Mouse (Mus musculus) macrophage (primary cell): ENCODE data around the gene Ppp1r12c. TPM values are rescaled to one million over a fixed set of nuclear protein-coding genes. Genes with fewer than 3 reads are reported as not detected.
A peak's percentile ranks its signal among the peaks of the same experiment; 100 is the strongest.
"Not testable (repeated sequence)": the region's sequence is repeated elsewhere in the genome, so short reads cannot be mapped to it uniquely, and the experiment has no call there.

Experiments used
- H3K27ac ChIP-seq: fragments of 350-480 bp; formaldehyde crosslinking; 2 replicates; pipeline ENCODE4 v1.9.0; 2021
- H3K36me3 ChIP-seq: fragments of 350-480 bp; formaldehyde crosslinking; 2 replicates; pipeline ENCODE4 v1.9.0; 2021; ENCODE audit errors: inconsistent target
- H3K4me3 ChIP-seq: fragments of 350-480 bp; formaldehyde crosslinking; 2 replicates; pipeline ENCODE4 v1.9.0; 2021; ENCODE audit errors: inconsistent target
- H3K79me2 ChIP-seq: fragments of 350-480 bp; formaldehyde crosslinking; 2 replicates; pipeline ENCODE4 v1.9.0; 2021; ENCODE audit errors: inconsistent target
- WGBS: methylation state at CpG from one replicate; pipeline ENCODE4 v1.1.7; 2026; ENCODE audit warnings: inconsistent platforms; ENCODE audit not compliant: missing documents; 5-methylcytosine and 5-hydroxymethylcytosine counted together
- polyA plus RNA-seq: library from polyadenylated mRNA; stranded (reverse); fragments of 250-400 nt; gene quantifications from 3 replicates; pipeline ENCODE4 v1.2.4, GENCODE M21; 2018; ENCODE audit warnings: inconsistent platforms

Ppp1r12c gene
- polyA plus RNA-seq, 1 experiment from 2014 or later = 102 TPM

DNA sequence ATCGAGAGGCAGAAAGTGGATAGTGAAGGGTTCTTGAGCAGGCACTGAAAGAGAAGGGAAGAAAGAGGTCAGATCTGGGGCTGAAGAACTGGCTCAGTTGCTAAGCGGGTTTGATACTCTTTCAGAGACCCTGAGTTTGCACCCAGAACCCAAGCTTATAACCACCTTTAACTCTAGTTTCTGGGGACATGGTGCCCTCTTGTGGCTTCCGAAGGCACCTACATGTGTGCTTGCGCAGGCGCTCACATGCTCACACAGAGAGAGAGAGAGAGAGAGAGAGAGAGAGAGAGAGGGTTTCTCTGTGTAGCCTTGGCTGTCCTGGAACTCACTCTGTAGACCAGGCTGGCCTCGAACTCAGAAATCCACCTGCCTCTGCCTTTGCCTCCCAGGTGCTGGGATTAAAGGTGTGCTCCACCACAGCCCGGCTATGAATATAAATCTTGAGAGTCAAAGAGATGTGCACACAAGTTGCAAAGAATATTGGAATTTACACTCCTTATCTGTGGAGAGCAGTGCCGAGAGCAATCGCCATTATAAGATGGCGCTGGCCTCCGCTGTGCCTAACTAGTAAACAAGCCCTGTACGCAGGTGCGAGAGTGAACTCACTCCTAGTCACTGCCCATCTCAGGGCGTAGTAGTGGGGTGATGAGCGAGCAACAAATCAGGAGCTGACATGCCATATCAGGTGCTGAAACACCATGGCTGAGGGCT is 22.9 kb upstream of the Ppp1r12c start, which contains the start of gene Tnni3:
Tnni3 (minus strand) TSS at position 18 of the 711 bp plus-strand sequence.
- H3K27ac ChIP-seq, H3K36me3 ChIP-seq, H3K79me2 ChIP-seq, H3K4me3 ChIP-seq: not testable (repeated sequence)
- WGBS = 55% methylated on average over 10 of the region's 15 CpGs

DNA sequence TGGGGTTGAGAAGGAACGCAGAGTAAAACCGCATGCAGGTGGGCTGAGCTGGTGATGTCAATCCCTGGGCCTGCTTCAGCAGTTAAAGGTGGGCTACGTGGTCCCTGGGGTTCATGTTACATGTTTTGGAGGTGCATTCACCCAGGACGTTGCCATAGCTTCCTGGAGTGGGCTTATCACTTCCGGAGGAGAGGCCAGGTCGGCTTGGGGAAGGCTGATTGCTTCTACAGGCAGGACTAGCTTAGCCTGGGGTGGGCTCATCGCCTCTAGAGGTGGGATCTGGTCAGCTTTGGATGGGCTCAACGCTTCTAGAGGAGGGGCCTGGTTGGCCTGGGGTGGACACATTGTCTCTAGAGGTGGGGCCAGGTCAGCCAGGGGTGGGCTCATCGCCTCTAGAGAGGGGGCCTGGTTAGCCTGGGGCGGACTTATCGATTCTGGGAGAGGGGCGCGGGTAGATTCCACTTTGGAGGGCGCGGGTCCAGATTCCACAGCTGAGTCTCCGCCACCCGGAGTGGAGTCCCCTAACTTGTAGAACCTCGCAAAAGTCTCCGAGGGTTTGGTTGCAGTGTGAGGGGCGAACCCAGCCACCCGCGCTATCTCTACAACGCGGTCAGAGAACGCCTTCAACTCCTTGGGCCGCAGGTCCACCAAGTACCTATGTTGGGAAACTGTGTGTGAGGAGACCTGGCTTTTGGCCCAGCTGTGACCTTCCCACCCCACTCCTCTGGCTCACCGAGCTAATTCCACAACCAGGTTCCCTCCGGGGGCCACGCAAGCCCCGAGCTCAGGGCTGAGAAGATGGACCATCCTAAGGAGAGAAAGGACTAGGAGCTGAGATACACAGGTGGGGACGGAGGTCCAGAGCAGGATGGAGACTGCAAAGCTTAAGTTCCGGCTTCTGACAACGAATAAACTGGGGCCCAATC is 22.0 kb upstream of the Ppp1r12c start:
- no peaks in the 10 kb centered on the region for H3K79me2 ChIP-seq
- no peak overlapping the region for H3K27ac ChIP-seq
- no peaks in the 10 kb centered on the region for H3K36me3 ChIP-seq
- no peak overlapping the region for H3K4me3 ChIP-seq
- 88% methylated on average over 32 of the region's 33 CpGs for WGBS

DNA sequence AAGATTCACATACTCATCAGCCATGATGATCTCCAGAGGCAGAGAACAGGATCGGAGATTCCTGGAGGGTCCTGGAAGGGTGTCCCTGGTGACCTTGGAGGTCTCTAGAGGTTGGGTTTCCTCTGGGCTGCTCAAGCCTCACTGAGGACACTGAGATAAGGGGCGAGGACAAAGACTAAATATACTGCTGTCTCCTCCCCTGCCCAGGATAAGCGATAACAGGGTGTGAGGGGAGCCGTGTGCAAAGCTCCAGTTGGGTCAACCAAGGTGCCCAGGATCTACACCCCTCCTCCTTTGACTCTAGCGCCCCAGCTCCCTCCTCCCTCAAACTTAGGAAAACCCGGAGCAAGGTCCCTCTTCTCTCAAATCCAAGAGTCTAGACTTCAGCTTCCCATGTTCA is 20.8 kb upstream of the Ppp1r12c start:
- Histone ChIP-seq H3K27ac (no peak overlapping the region), H3K4me3 (no peak overlapping the region), H3K79me2 (no peaks in the 10 kb centered on the region), H3K36me3 (no peaks in the 10 kb centered on the region)
- 96% methylated on average over 5 of the region's 6 CpGs for WGBS

DNA sequence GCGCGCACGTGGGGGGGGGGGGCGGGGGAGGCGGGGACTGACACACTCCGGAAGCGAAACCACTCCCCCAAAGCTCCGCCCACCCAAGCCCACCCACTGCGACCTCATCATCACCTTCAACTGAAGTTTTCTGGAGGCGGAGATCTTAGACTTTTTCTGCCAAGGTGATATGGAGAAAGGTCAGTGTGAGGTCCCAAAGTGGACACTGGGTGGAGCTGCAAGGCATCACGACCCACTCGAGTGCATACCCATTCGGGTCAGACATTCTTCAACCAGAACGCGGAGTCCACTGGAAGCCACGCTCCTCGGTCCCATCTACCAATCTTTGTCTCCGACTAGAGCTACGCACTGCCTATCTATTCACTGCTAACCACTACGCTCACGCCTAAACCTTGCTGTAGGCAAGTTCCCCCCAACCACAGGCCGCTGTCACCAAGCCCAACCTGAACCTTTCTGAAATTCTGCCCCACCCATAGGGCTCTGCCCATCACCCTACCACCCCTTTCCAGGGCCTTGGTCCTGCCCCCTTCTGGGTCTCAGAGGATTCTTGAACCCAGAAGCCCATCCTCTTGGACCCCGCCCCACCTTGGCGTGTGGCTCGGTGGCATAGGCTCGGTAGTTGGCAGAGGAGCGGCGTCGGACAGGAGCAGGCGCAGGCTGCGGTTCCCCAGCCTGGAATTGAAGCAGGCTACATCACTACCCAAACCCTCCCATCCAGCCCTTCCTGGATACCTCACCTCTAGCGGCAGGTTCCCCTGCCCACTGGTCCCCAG is 19.9 kb upstream of the Ppp1r12c start:
- Histone ChIP-seq H3K79me2 (no peaks in the 10 kb centered on the region), H3K36me3 (no peaks in the 10 kb centered on the region), H3K4me3 (no peak overlapping the region), H3K27ac (no peak overlapping the region)
- WGBS = 55% methylated on average over 29 of the region's 32 CpGs

DNA sequence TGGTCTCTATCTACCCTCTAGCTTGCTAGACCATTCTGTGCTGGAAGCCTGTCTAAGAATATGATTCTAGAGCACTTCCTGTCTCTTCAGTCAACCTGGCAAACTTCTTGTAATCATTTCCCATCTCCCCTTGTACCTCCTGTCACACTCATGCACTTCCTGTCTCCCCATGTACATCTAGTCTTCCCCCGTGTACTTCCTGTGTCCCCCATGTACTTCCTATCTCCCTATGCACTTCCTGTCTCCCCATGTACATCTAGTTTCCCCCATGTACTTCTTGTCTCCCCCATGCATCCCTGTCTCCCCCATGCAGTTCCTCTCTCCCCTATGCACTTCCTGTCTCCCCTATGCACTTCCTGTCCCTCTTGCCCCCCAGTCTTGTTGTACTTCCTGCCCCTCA is 17.0 kb upstream of the Ppp1r12c start:
- H3K27ac ChIP-seq = no peak overlapping the region
- H3K36me3 ChIP-seq = no peaks in the 10 kb centered on the region
- 13% methylated on average over 1 of the region's 1 CpGs for WGBS
- no peaks in the 10 kb centered on the region for H3K79me2 ChIP-seq
- no peak overlapping the region for H3K4me3 ChIP-seq

DNA sequence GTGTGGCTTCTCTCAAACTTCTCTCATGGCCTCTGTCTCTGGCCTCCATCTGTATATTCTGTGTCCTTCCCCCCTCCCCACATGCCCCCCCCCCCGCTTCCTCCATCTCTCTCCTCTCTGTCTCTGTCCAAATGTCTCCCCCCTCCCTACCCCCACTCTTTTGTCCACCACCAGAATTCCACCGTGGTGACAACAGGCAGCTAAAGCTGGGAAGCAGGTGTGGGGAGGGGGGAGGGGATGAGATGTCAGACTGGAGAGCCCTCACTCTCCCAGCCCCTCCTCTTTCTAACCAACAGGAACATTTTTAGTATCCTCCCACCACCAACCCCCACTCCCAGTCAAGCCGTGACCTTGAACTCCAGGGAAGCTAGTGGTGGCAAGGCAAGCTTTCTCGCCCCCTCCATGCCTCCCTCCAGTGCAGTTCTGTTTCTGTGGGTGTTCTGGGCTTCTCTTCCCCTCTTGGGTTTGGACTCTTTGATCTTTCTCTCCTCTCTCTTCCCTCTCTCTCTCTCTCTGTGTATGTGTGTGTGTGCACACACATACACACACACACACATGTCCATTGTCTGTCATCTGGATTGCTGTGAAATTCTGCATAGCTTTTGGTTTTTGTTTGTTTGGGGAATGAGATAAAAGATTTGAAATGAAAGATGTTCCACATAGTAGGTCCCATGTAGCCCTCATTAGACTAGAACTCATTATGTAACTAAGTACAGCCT is 15.0 kb upstream of the Ppp1r12c start, which contains the start of gene Tnnt1:
Tnnt1 (minus strand) TSS at position 51 of the 719 bp plus-strand sequence.
- Histone ChIP-seq H3K36me3 (no peaks in the 10 kb centered on the region), H3K4me3 (no peak within 1 kb of the TSS), H3K79me2 (no peaks in the 10 kb centered on the region), H3K27ac (no peak within 1 kb of the TSS)
- WGBS = 74% methylated on average over 2 of the region's 4 CpGs

DNA sequence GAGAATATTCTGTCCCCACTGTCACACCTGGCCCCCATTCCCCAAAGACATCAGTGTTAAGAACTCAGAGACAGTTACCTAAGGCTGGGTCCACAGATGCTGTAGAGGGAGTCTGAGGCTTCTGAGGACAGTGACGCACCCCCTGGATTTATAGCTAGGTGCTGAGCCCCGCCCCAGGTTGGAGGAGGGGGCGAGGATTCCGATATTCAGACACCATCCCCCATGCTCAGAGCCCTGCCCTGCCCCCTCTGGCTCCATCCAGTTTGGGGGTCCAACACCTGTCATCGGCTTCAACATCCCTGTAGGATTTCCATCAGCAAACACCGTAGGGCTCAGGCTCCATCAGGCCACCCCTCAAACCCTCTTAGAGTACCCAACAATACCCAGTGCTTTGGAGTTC is 14.4 kb upstream of the Ppp1r12c start:
- Histone ChIP-seq H3K79me2 (no peaks in the 10 kb centered on the region), H3K36me3 (no peaks in the 10 kb centered on the region), H3K4me3 (no peak overlapping the region), H3K27ac (no peak overlapping the region)
- 92% methylated on average over 6 of the region's 6 CpGs for WGBS

DNA sequence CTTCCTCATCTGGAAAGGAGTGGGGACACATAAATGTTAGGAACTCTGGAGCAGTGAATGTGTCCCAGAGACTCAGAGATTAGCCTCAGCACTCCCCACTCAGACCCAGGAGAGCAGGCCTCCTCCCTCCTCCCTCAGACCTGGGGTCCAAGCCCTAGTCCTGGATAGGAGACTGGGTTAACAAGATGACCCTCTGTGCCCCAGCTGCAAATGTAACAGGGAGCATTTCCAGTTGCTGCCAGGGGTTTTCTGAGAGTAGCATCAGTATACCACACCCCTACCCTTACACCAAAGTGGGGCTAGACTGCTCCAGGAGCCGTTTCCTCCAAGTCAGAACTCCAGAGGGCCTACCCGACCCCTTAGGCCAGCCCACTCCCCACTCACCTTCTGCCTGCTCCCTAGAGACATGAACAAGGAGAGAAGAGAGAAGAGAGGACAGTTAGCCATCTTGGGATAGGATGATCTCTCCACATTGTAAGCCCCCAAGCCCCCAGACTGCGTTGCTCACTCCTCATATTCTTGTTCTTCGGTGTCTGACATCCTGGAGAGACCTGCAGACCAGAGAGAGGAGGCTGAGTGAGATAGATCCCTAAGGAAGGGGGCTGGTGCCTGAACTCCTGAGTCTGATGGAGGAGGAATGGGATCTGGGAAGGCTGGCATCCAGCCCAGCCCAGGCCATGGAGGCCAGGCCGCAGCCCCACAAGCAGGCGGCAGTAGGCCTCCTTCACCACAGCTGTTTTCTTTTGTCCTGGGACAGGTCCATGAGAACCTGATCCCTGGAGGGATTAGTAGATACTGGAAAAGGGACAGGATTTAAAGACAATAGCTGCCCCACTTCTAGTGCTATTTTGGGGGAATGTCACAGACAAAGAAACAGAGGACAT is 12.6 kb upstream of the Ppp1r12c start:
- no peak overlapping the region for H3K4me3 ChIP-seq
- no peak overlapping the region for H3K27ac ChIP-seq
- WGBS = 93% methylated on average over 6 of the region's 6 CpGs
- H3K36me3 ChIP-seq = no peaks in the 10 kb centered on the region
- H3K79me2 ChIP-seq = no peaks in the 10 kb centered on the region

DNA sequence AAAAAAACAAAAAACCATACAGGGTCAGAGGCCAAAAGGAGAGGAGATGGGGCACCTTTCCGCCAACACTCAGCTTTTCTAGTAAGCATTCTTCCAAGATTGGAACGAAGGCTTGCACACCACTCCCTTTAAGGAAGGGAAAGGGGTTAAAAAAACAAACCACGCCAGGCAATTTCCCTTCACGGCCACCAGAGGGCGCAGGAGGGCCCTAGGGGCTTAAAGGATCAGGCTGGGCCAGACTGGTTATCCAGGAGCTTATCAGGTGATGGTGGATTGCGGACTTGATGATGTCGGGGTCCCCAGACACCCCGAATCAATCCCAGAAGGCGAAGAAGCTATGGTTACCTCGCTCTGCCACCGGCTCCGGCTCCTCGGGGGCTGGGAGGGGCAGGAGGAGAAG is 11.8 kb upstream of the Ppp1r12c start:
- H3K4me3 ChIP-seq = no peak overlapping the region
- H3K27ac ChIP-seq = no peak overlapping the region
- H3K79me2 ChIP-seq = no peaks in the 10 kb centered on the region
- H3K36me3 ChIP-seq = no peaks in the 10 kb centered on the region
- WGBS = 38% methylated on average over 13 of the region's 13 CpGs

DNA sequence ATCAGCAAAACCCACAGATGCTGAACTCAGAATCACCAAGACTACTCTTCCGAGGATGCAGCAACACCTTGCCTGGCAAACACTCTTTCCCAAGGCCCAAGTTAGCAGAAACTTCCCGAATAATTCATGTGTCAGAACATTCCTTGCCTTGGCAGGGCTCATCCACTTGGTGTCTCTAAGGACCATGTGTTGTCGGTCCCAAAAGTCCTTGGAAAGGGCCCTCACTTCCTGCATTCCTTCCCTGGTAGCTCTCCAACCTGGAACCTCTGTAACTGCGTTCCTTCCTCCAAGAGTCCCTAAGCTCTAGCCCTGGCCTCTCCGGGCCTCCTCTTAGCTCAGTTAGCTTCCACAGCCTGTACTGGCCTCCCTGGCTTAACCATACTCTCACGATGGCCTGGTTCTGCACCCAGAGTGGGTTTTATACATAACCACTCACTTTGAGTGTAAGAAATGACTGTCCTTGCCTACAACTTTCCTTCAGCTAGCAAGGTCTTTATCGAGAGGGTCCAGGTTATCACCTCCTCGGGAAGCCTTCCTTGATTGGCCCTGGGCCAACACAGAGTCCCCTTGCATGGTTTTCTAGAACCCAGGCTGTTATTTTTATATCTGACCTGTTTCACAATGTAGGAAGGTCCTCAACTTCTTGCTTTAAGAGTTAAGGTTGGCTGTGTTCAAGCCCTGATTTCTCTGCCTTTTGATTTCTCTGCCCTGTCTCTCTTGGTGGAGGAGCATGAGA is 10.2 kb upstream of the Ppp1r12c start:
- 88% methylated on average over 8 of the region's 8 CpGs for WGBS
- no peak overlapping the region for H3K4me3 ChIP-seq
- H3K27ac ChIP-seq = no peak overlapping the region
- H3K79me2 ChIP-seq = no peaks in the 10 kb centered on the region
- no peaks in the 10 kb centered on the region for H3K36me3 ChIP-seq

DNA sequence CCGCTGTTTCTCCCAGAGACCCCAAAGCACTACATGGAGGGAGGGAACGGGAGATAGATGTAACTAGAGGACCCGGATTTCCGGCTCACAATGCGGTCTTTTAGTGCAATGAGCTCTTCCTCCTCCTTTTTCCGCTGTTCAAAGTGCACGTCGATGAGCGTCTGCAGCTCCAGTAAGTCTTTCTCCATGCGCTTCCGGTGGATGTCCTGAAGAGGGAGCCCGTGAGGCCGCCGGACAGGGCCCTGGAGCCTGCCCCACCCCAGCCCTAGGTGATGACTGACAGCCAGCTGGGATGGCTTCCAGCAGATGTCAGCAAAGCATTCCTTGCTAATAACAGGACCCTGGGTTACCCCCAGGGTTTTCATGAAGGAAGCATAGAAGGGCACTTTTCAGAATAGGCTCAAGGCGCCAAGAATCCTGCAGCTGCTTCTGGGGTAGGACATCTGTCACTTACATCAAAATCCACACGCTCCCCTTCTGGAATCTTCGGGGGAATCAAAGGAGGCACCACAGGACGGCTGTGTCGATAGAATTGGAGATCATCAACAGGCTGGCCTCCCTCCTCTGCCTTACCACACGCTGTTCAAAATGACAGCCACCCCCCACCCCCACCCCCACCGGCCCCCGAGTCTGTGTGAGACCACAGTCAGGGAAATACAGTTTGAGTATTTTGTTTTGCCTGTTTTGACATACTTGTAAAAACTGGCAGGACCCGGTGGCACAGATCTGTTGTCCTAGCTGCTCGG is 8.6 kb upstream of the Ppp1r12c start:
- WGBS = 33% methylated on average over 24 of the region's 24 CpGs
- H3K79me2 ChIP-seq = no peaks in the 10 kb centered on the region
- no peak overlapping the region for H3K4me3 ChIP-seq
- no peaks in the 10 kb centered on the region for H3K36me3 ChIP-seq
- H3K27ac ChIP-seq = 0 out of 2 replicates have a peak overlapping the region, but pooled peaks have one; percentile 8

DNA sequence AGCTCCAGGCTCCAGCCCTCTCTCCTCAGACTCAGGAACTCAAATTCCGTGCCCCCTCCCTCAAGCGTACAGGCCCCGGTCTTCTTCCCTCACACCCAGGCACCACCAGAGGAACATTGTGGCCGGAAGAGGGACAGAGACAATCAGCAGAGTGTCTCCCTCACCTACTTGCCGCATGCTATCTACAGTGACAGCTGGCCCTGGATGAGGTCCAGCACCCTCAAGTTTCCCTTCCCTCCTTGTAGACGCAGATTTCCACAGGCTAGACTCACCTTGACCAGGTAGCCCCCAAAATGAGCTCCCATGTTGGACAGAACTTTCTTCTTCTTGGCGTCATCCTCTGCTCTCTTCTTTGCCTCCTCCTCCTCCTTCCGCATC is 7.2 kb upstream of the Ppp1r12c start:
- WGBS = 74% methylated on average over 6 of the region's 8 CpGs
- Histone ChIP-seq H3K27ac (no peak overlapping the region), H3K4me3 (no peak overlapping the region), H3K36me3 (no peaks in the 10 kb centered on the region), H3K79me2 (no peaks in the 10 kb centered on the region)
